Mouse (Mus musculus) urinary bladder, adult 2 months (tissue): ENCODE results near the gene Plcb3. TPM values are rescaled to one million over a fixed set of nuclear protein-coding genes. Genes with fewer than 3 reads are reported as not detected.
"Not testable (repeated sequence)": the region's sequence is repeated elsewhere in the genome, so short reads cannot be mapped to it uniquely, and the experiment has no call there.

Experiments
- DNase-seq: peaks from one replicate; pipeline ENCODE4 v3.0.0; 2022; ENCODE audit warnings: low spot score
- polyA plus RNA-seq: library from polyadenylated mRNA; depleted of rRNA; stranded (reverse); fragments of >200 nt; gene quantifications from 2 replicates; pipeline ENCODE4 v1.2.3, GENCODE M21; 2012

The Plcb3 gene
- polyA plus RNA-seq, 1 experiment: 88.1 TPM

- DNase-seq: peak; percentile 52
Measured at GRCm38 (mm10) chr19:6920741-6921636, 55.3 kb downstream of the Plcb3 start.

GRCm38 (mm10) chr19:6919876-6920740, 56.2 kb downstream of the Plcb3 start:
- DNase-seq: peak; percentile 50

GRCm38 (mm10) chr19:6919431-6919830, 56.8 kb downstream of the Plcb3 start:
- no peak for DNase-seq

GRCm38 (mm10) chr19:6918321-6918720, 57.9 kb downstream of the Plcb3 start:
- no peak for DNase-seq

GRCm38 (mm10) chr19:6916496-6916895, 59.8 kb downstream of the Plcb3 start:
- no peak for DNase-seq

- DNase-seq: no peak
Measured at GRCm38 (mm10) chr19:6915276-6915675, 61.0 kb downstream of the Plcb3 start.

- DNase-seq: no peak
Measured at GRCm38 (mm10) chr19:6914540-6914939, 61.7 kb downstream of the Plcb3 start.

GRCm38 (mm10) chr19:6913991-6914390, 62.3 kb downstream of the Plcb3 start:
- no peak for DNase-seq

GRCm38 (mm10) chr19:6913036-6913435, 63.2 kb downstream of the Plcb3 start:
- DNase-seq: no peak

- DNase-seq: no peak
Measured at GRCm38 (mm10) chr19:6912205-6912970, 63.9 kb downstream of the Plcb3 start.

- no peak for DNase-seq
Measured at GRCm38 (mm10) chr19:6911101-6912074, 64.9 kb downstream of the Plcb3 start.

- DNase-seq: not testable (repeated sequence)
Measured at GRCm38 (mm10) chr19:6910306-6910705, 66.0 kb downstream of the Plcb3 start.

GRCm38 (mm10) chr19:6909507-6910289, 66.6 kb downstream of the Plcb3 start, which contains the start of the genes Trmt112 and Prdx5:
Gene Trmt112, plus strand, starts transcription at chr19:6909698.
Gene Prdx5, minus strand, starts transcription at chr19:6910106.
- peak; percentile 81 for DNase-seq

- DNase-seq: no peak
Measured at GRCm38 (mm10) chr19:6909021-6909420, 67.2 kb downstream of the Plcb3 start.

- DNase-seq: no peak
Measured at GRCm38 (mm10) chr19:6907811-6908540, 68.3 kb downstream of the Plcb3 start.

- DNase-seq: no peak
Measured at GRCm38 (mm10) chr19:6907094-6907493, 69.2 kb downstream of the Plcb3 start.

- peak; percentile 17 for DNase-seq
Measured at GRCm38 (mm10) chr19:6906199-6906598, 70.1 kb downstream of the Plcb3 start.

- DNase-seq: peak; percentile 17
Measured at GRCm38 (mm10) chr19:6905498-6906159, 70.6 kb downstream of the Plcb3 start.
